ENCODE assay signal across 19 mouse cellular contexts in genomic region chr5:23721956-23722355, GRCm38 (mm10). TPM values are rescaled to one million over a fixed set of nuclear protein-coding genes. Genes with fewer than 3 reads are reported as not detected.
DNase-seq lines count a peak whose midpoint lies in the region; ATAC-seq lines count a peak whose summit lies in the region.
"Had no signal": no experiment of that assay in that cellular context is flagged by ENCODE, and none has a peak within 500 bp of the region (broad histone marks: within the 10 kb centered on the region; RNA-seq: fewer than 3 reads in every experiment).

No protein-coding gene starts in this region.

- DNase-seq in 416B (ENCODE audit: low read depth) (peak; percentile 75), ES-CJ7 (ENCODE audit: low read depth, low spot score) (peak; percentile 1), R1 (ENCODE audit: low read depth, low spot score) (peak; percentile 0)
- DNase-seq in naive thymus-derived CD4-positive, alpha-beta T cell, adult 2 months (ENCODE audit: low read depth), result peak; percentile 30
- DNase-seq in frontal cortex, postnatal 36 days (ENCODE audit: low spot score in 2 of 2), result no peak
- DNase-seq in left cerebral cortex, adult 9 months (ENCODE audit: low spot score in 2 of 2), result no peak
- DNase-seq: adrenal gland, postnatal 14 days; cerebellum, adult 18-20 months; cerebellum, adult 9-11 months; cerebellum, postnatal 36 days; gastrocnemius, adult 2 months; gastrocnemius, postnatal 25 days; heart, adult 11 months; heart, postnatal 14 days had no signal

- no peak for ATAC-seq in granulocyte monocyte progenitor cell, adult 5-6 weeks (replicated peaks; ENCODE audit: poor library complexity, severe bottlenecking)
- ATAC-seq: CD4-positive, CD25-positive, alpha-beta regulatory T cell, adult 4 months; forebrain, embryonic 16.5 days; inflammation-experienced regulatory T-cells, adult 6 months; intestine, postnatal 0 days had no signal

RNA-seq across cellular contexts. Expression of gene Srpk2, which starts 37.5 kb away (rescaled TPM):
- 45.8 and 60.2 TPM in 2 replicates for total RNA-seq in granulocyte monocyte progenitor cell, adult 5-6 weeks (2014; fragmentation: Nextera tagmentation)
- 47.2 and 51.4 TPM in 2 replicates for total RNA-seq in granulocyte monocyte progenitor cell, adult 5-6 weeks (2017)

Comparison
In these comparisons a context has a peak if more than half of its experiments do, and no peak if none do; other contexts are left out.
1. DNase-seq: peak in 416B (single experiment), ES-CJ7 (single experiment), R1 (single experiment) and naive thymus-derived CD4-positive, alpha-beta T cell, adult 2 months (single experiment); none in frontal cortex, postnatal 36 days (0 of 2) and left cerebral cortex, adult 9 months (0 of 2).